Mouse (Mus musculus) heart, postnatal 0 days (tissue): ENCODE data around the gene Dhcr24. TPM values are rescaled to one million over a fixed set of nuclear protein-coding genes. Genes with fewer than 3 reads are reported as not detected.

ENCODE experiments used
- ATAC-seq: fragments of 200-750 bp; cut with Nextera tagmentation; 2 replicates; pipeline ENCODE4 v1.8.0; 2017; ENCODE audit warnings: low read depth, moderate number of reproducible peaks, moderate library complexity; ENCODE audit not compliant: insufficient read depth
- DNase-seq: peaks from one replicate; pipeline ENCODE4 v3.0.0-alpha.2; 2016; ENCODE audit warnings: low spot score
- H3K27ac ChIP-seq: fragments of 300-500 bp; sonication (generic); 2 replicates; pipeline ENCODE4 v1.5.1; 2014; ENCODE audit warnings: low read depth, mild to moderate bottlenecking
- H3K27me3 ChIP-seq: fragments of 300-500 bp; sonication (generic); 2 replicates; pipeline ENCODE4 v1.6.1; 2014; ENCODE audit warnings: low read length, mixed read lengths; ENCODE audit not compliant: control insufficient read depth, insufficient read depth
- H3K36me3 ChIP-seq: fragments of 300-500 bp; sonication (generic); replicated peaks from 2 replicates; pipeline ENCODE4 v1.6.1; 2014; ENCODE audit warnings: low read length, mixed read lengths; ENCODE audit not compliant: control insufficient read depth, insufficient read depth
- H3K4me1 ChIP-seq: fragments of 300-500 bp; sonication (generic); 2 replicates; pipeline ENCODE4 v1.6.1; 2014; ENCODE audit warnings: antibody characterized with exemption; ENCODE audit not compliant: control insufficient read depth, insufficient read depth
- H3K4me2 ChIP-seq: fragments of 300-500 bp; sonication (generic); 2 replicates; pipeline ENCODE4 v1.6.1; 2014; ENCODE audit warnings: low read depth, mild to moderate bottlenecking, low read length, moderate library complexity
- H3K4me3 ChIP-seq: fragments of 300-500 bp; sonication (generic); 2 replicates; pipeline ENCODE4 v1.5.1; 2014; ENCODE audit warnings: low read depth, low read length
- H3K9ac ChIP-seq: fragments of 300-500 bp; sonication (generic); replicated peaks from 2 replicates; pipeline ENCODE4 v1.6.1; 2014; ENCODE audit warnings: low read depth, low read length, mixed read lengths
- H3K9me3 ChIP-seq: fragments of 300-500 bp; sonication (generic); replicated peaks from 2 replicates; pipeline ENCODE4 v1.6.1; 2016; ENCODE audit warnings: low read length; ENCODE audit not compliant: control insufficient read depth
- CTCF ChIP-seq: IDR thresholded peaks from 2 replicates; pipeline ENCODE4 v1.5.1; 2016; ENCODE audit warnings: antibody characterized with exemption, control low read depth, low read depth
- EP300 ChIP-seq: IDR thresholded peaks from 2 replicates; pipeline ENCODE4 v1.6.1; 2016; ENCODE audit warnings: antibody characterized with exemption, low read depth
- WGBS: fragments of 180-500 bp; shearing (Covaris S2); extraction: QIAGEN DNeasy Blood & Tissue Kit; methylation state at CpG from one replicate; pipeline ENCODE4 v1.1.7; 2014; 5-methylcytosine and 5-hydroxymethylcytosine counted together
- polyA plus RNA-seq: library from polyadenylated mRNA; unstranded; fragments of >200 nt; fragmentation: Nextera tagmentation; extraction: Ambion mirVana; gene quantifications from 2 replicates; pipeline ENCODE4 v1.2.1, GENCODE M21; 2015
- total RNA-seq: library from RNA; depleted of rRNA; stranded (reverse); fragments of >200 nt; gene quantifications from 2 replicates; pipeline ENCODE4 v1.2.3, GENCODE M21; 2014; ENCODE audit warnings: low replicate concordance

Gene Dhcr24
- total and polyA plus RNA-seq, 2 experiments from 2014 or later = 1.7 to 41.8 TPM

DNA sequence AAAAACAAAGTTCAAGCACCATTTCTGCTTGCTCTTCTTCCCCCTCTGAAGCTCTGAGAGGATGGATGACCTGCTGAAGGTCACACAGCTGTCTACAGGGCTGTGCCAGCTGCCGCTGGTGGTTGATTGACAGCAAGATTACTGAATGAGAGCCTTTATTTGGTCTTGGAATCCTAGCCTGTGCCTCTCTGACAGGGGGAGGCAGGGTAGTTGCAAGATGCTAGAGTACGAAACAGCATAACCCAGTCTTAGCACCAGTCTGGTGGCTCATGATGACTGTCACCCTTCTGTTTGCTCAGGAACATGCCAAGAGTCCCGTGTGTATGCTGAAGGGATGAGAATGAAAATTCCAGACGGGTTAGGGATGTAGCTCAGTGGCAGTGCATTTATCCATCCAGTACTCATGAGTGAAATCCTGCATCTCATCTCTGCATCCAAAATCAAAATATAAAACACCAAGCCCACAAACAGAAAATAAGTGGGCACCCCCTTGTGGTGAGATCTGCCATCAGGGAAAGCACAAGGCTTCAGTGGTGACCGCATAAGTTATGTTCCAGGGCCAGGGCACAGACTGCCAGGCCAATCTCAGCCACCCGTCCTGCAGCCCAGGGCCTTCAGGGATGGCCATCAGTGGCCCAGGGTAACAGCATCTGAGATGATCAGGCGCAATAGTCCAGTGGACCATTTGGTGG lies 32.8 kb upstream of the Dhcr24 start:
- Histone ChIP-seq H3K27ac (no peak overlapping the region), H3K9ac (no peak overlapping the region)
- DNase-seq = no peak

DNA sequence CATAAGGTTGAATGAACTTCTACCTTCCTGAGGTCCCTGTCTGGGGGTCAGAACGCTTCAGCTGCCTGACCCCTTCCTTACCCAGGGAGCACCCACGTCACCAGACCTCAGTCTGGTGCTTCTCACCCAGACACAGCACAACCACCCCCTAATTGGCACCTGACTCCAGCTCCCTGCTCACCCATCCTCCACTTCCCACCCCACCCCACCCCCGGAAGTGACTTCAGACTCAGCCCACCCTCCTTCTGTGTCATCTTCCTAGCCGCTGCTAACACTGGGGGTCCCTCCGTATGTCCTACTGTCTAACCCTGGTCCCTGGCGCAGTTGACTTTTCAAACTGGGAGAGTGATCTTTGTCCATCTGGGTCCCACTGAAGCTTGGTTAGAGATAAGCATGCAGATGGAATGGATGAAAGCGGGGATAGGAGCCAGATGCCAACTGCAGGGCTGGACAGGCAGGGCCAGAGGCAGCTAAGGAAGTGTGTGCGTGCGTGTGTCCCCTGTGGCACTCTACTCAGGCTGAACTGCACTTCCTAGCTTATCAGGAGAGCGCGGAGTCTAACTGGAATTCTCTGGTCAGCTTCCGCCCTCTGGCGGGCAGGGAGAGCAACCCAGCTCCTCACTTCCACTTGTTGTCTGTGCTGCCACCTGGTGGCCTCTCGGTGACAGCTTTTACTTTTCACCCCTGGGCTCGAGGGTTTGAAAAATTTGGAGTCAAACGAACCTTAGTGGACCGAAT lies 31.3 kb upstream of the Dhcr24 start:
- 14% methylated on average over 17 of the region's 17 CpGs for WGBS
- no peak overlapping the region for H3K27ac ChIP-seq
- peak; percentile 100 for TF ChIP-seq CTCF
- no peak for TF ChIP-seq EP300

More for the DNA sequence above, 32.8 kb upstream of the Dhcr24 start:
- Histone ChIP-seq H3K27me3 (no peaks in the 10 kb centered on the region), H3K4me3 (no peak overlapping the region), H3K4me2 (no peak overlapping the region), H3K36me3 (no peaks in the 10 kb centered on the region), H3K4me1 (no peaks in the 10 kb centered on the region), H3K9me3 (no peaks in the 10 kb centered on the region)
- 69% methylated on average over 7 of the region's 7 CpGs for WGBS
- ATAC-seq = no peak
- TF ChIP-seq EP300 (no peak), CTCF (peak; percentile 22; the same call in 1 of the 2 replicates)

DNA sequence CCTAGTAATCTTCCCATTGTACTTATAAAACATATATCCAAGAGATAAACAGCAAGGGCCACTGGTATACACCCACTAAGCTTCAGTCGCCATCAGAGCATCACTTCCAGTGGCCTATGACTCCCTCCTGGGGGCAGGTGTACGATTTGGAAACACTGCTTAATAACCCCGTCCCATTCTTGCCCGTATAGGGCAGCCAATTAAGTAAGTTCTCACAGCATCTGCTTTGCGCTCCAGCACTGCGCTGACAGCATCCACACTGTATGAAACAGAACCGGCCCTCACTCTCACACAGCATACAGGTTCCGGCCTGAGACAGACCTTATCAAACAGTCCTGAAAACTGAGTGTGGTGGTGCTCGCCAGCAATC lies 30.7 kb upstream of the Dhcr24 start:
- Histone ChIP-seq H3K36me3 (no peaks in the 10 kb centered on the region), H3K9me3 (no peaks in the 10 kb centered on the region), H3K27me3 (no peaks in the 10 kb centered on the region), H3K4me2 (no peak overlapping the region), H3K27ac (no peak overlapping the region), H3K9ac (no peak overlapping the region), H3K4me3 (no peak overlapping the region), H3K4me1 (no peaks in the 10 kb centered on the region)
- TF ChIP-seq CTCF (no peak), EP300 (no peak)
- no peak for DNase-seq
- ATAC-seq = no peak
- WGBS = 62% methylated on average over 9 of the region's 9 CpGs

More for the DNA sequence above, 31.3 kb upstream of the Dhcr24 start:
- ATAC-seq (peak; percentile 96), DNase-seq (peak; percentile 97)
- Histone ChIP-seq H3K4me1 (no peaks in the 10 kb centered on the region), H3K36me3 (no peaks in the 10 kb centered on the region), H3K27me3 (no peaks in the 10 kb centered on the region), H3K9ac (no peak overlapping the region), H3K4me2 (peak overlapping the region; percentile 40), H3K4me3 (no peak overlapping the region; the same call in 1 of the 2 replicates), H3K9me3 (no peaks in the 10 kb centered on the region)

DNA sequence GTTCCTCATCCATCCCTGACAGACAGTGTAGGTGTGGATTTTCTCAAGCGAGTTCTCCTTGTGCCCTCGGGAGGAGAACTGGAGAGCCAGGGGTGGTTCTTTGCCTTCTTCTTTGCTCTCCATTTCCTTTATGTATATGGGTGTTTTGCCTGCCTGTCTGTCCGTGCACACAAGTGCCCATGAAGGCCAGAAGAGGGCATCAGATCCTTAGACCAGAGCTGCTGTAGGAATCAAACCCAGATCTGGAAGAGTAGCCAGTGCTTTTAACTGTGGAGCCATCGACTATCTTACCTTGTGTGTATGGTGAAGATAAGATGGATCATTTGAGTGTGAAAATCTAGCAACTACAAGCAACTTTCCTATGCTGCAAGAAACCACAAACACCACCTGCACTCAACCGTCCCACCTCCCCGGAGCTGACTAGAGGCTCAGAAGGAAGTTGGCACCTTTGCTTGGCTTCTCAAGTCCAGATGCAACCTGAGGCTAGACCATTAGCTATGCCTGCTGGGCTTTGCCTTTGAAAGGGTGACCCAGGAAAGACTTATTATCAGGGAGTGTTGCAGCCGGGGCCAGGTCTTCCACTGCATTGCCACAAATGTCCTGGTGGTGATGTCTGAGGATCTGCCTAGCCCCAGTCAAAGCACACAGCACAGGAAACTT lies 27.3 kb upstream of the Dhcr24 start:
- H3K9ac ChIP-seq = no peak overlapping the region
- 37% methylated on average over 7 of the region's 7 CpGs for WGBS

DNA sequence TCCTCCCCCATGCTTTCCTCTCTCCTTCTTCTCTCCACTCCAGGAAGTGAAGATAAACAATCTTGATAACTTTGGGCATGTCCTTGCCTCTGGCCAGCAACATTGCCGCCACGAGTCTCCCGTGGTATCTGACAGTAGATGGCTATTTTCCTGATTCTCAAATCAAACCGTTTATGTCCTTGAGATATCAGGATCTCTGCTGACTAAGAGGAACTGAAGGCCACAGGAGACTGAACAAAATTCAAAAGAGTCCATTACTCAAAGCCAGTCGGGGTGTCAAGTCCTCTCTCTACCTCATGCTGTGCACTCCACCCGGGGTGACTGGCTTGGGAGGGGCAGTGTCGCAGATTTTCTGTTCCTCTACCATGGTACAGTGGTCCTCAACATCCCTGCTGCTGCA lies 26.6 kb upstream of the Dhcr24 start:
- no peaks in the 10 kb centered on the region for H3K36me3 ChIP-seq
- 32% methylated on average over 7 of the region's 7 CpGs for WGBS
- H3K4me2 ChIP-seq = no peak overlapping the region
- no peaks in the 10 kb centered on the region for H3K4me1 ChIP-seq
- no peak overlapping the region for H3K27ac ChIP-seq
- no peak overlapping the region for H3K9ac ChIP-seq
- TF ChIP-seq EP300 = no peak
- TF ChIP-seq CTCF = no peak
- no peak overlapping the region for H3K4me3 ChIP-seq
- H3K9me3 ChIP-seq = no peaks in the 10 kb centered on the region
- no peak for ATAC-seq
- peaks cover 3% of the 10 kb centered on the region; the same call in 1 of the 2 replicates for H3K27me3 ChIP-seq
- no peak for DNase-seq

More for the DNA sequence above, 27.3 kb upstream of the Dhcr24 start:
- H3K9me3 ChIP-seq = no peaks in the 10 kb centered on the region
- H3K4me2 ChIP-seq = no peak overlapping the region
- no peaks in the 10 kb centered on the region for H3K4me1 ChIP-seq
- H3K4me3 ChIP-seq = no peak overlapping the region
- H3K27me3 ChIP-seq = peaks cover 3% of the 10 kb centered on the region; the same call in 1 of the 2 replicates
- H3K36me3 ChIP-seq = no peaks in the 10 kb centered on the region
- ATAC-seq (no peak), DNase-seq (no peak)
- TF ChIP-seq EP300 (no peak), CTCF (peak; percentile 37)
- H3K27ac ChIP-seq = no peak overlapping the region; the same call in 1 of the 2 replicates
